Mouse (Mus musculus) forebrain, postnatal 0 days (tissue): Measurements from ENCODE around the gene Clba1. TPM values are rescaled to one million over a fixed set of nuclear protein-coding genes. Genes with fewer than 3 reads are reported as not detected.

ENCODE experiments used
- ATAC-seq: fragments of 200-750 bp; cut with Nextera tagmentation; 2 replicates; pipeline ENCODE4 v1.8.0; 2017; ENCODE audit warnings: mild to moderate bottlenecking, moderate library complexity
- DNase-seq: peaks from one replicate; pipeline ENCODE4 v3.0.0-alpha.2; 2015
- H3K27ac ChIP-seq: fragments of 300-500 bp; sonication (generic); 2 replicates; pipeline ENCODE4 v1.5.1; 2014; ENCODE audit warnings: low read depth, mild to moderate bottlenecking, antibody characterized with exemption, low read length, moderate library complexity, mixed read lengths
- H3K27me3 ChIP-seq: fragments of 300-500 bp; sonication (generic); 2 replicates; pipeline ENCODE4 v1.6.1; 2014; ENCODE audit warnings: mild to moderate bottlenecking, low read length, mixed read lengths; ENCODE audit not compliant: insufficient read depth
- H3K36me3 ChIP-seq: fragments of 300-500 bp; sonication (generic); 2 replicates; pipeline ENCODE4 v1.6.1; 2014; ENCODE audit warnings: mild to moderate bottlenecking, moderate library complexity; ENCODE audit not compliant: insufficient read depth
- H3K4me1 ChIP-seq: fragments of 300-500 bp; sonication (generic); 2 replicates; pipeline ENCODE4 v1.6.1; 2014; ENCODE audit warnings: antibody characterized with exemption; ENCODE audit not compliant: insufficient read depth
- H3K4me2 ChIP-seq: fragments of 300-500 bp; sonication (generic); 2 replicates; pipeline ENCODE4 v1.6.1; 2014; ENCODE audit warnings: low read depth, mild to moderate bottlenecking, moderate library complexity
- H3K4me3 ChIP-seq: fragments of 300-500 bp; sonication (generic); 2 replicates; pipeline ENCODE4 v1.5.1; 2014; ENCODE audit warnings: low read depth, low read length, mixed read lengths
- H3K9ac ChIP-seq: fragments of 300-500 bp; sonication (generic); 2 replicates; pipeline ENCODE4 v1.6.1; 2014; ENCODE audit warnings: mild to moderate bottlenecking
- H3K9me3 ChIP-seq: fragments of 300-500 bp; sonication (generic); 2 replicates; pipeline ENCODE4 v1.6.1; 2016; ENCODE audit warnings: low read length
- CTCF ChIP-seq: sonication (generic); IDR thresholded peaks from 2 replicates; pipeline ENCODE4 v1.5.1; 2016; ENCODE audit warnings: antibody characterized with exemption, control low read depth, low read depth
- WGBS: fragments of 180-500 bp; shearing (Covaris S2); extraction: QIAGEN DNeasy Blood & Tissue Kit; methylation state at CpG from one replicate; pipeline ENCODE4 v1.1.7; 2014; 5-methylcytosine and 5-hydroxymethylcytosine counted together
- polyA plus RNA-seq: library from polyadenylated mRNA; unstranded; fragments of >200 nt; fragmentation: Nextera tagmentation; extraction: Ambion mirVana; gene quantifications from 2 replicates; pipeline ENCODE4 v1.2.1, GENCODE M21; 2015
- total RNA-seq: library from RNA; depleted of rRNA; stranded (reverse); fragments of >200 nt; gene quantifications from 2 replicates; pipeline ENCODE4 v1.2.3, GENCODE M21; 2014; rRNA removed

Gene Clba1
- total and polyA plus RNA-seq, 2 experiments from 2014 or later: 19.5 to 26.1 TPM

GRCm38 (mm10) chr12:112859930-112860329 is 51.2 kb downstream of the Clba1 start:
- H3K4me1 ChIP-seq: no peaks in the 10 kb centered on the region
- ATAC-seq: no peak
- H3K9me3 ChIP-seq: no peaks in the 10 kb centered on the region
- DNase-seq: no peak
- H3K27ac ChIP-seq: no peak overlapping the region
- no peaks in the 10 kb centered on the region for H3K36me3 ChIP-seq
- H3K9ac ChIP-seq: no peak overlapping the region
- TF ChIP-seq CTCF: no peak
- no peak overlapping the region for H3K4me3 ChIP-seq
- WGBS: 81% methylated on average over 8 of the region's 8 CpGs
- H3K27me3 ChIP-seq: no peaks in the 10 kb centered on the region
- H3K4me2 ChIP-seq: no peak overlapping the region

DNA sequence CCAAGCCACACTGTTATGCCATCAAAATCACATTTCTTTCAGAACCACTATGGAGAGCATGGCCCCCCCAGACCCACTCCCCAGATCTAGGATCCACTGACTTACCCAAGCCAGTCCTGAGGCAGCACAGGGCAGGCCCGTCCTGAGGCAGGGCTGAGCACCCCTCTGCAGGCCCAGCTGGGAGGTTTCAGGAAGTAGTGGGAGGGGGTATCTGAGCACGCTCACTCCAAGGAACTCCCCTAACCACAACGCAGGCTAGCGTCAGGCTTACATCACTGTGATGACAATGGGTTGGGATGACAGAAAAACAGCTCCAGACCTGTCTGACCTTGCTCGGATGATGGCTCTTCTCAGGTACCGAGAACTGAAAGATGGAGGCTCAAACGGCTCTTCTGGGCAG is 52.0 kb downstream of the Clba1 start:
- Histone ChIP-seq H3K36me3 (no peaks in the 10 kb centered on the region), H3K4me3 (no peak overlapping the region), H3K9ac (no peak overlapping the region), H3K27ac (no peak overlapping the region), H3K4me1 (no peaks in the 10 kb centered on the region), H3K27me3 (no peaks in the 10 kb centered on the region), H3K4me2 (no peak overlapping the region), H3K9me3 (no peaks in the 10 kb centered on the region)
- DNase-seq (no peak), ATAC-seq (no peak)
- WGBS: 74% methylated on average over 7 of the region's 7 CpGs
- TF ChIP-seq CTCF: no peak

DNA sequence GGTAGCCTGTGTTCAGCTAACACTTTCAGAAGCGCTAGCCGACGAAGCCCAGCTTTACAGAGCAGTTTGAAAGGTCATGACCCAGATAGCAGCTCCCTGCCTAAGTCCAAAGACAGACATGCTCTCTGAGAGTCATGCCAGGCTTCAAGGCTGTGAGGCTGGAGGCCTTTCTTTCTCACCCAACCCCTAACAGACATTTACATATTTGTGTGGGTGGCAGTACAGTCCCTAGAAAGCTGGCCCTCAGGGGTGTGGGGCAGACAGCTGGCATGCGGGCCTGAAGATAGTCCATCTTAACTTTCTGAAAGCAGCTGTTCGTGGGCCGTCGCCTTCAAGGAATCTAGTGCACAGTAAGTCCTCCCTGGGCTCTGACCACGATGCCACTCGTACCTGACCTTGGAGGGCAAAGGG is 53.2 kb downstream of the Clba1 start:
- no peak overlapping the region for H3K9ac ChIP-seq
- no peaks in the 10 kb centered on the region for H3K36me3 ChIP-seq
- H3K4me1 ChIP-seq: no peaks in the 10 kb centered on the region
- H3K4me2 ChIP-seq: no peak overlapping the region
- no peak overlapping the region for H3K4me3 ChIP-seq
- no peaks in the 10 kb centered on the region for H3K27me3 ChIP-seq
- TF ChIP-seq CTCF: no peak
- DNase-seq: no peak
- ATAC-seq: no peak
- WGBS: 75% methylated on average over 9 of the region's 9 CpGs
- H3K9me3 ChIP-seq: no peaks in the 10 kb centered on the region
- no peak overlapping the region for H3K27ac ChIP-seq

DNA sequence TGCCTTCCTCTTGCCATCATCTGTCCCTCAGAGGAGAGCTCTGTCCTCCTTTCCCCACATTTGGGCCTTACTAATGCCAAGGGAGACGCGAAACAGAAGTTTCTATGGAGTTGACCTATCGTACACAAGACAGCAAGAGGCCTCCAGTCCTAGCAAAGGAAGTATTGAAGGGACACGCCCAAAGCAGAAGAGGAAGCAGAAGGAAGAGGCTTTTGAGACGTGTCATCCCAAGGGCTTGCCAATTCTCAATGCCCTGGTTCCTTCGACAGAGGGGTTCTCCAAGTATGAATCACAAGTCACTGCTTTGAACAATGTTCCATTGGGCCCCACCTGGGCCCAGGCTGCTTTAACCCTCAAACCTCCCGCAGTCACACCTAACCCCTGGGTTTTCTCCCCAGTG is 56.1 kb downstream of the Clba1 start:
- no peak for DNase-seq
- no peak overlapping the region for H3K27ac ChIP-seq
- no peak for ATAC-seq
- H3K4me1 ChIP-seq: no peaks in the 10 kb centered on the region
- no peaks in the 10 kb centered on the region for H3K27me3 ChIP-seq
- H3K4me3 ChIP-seq: no peak overlapping the region
- WGBS: 89% methylated on average over 7 of the region's 7 CpGs
- H3K36me3 ChIP-seq: no peaks in the 10 kb centered on the region
- TF ChIP-seq CTCF: no peak
- no peaks in the 10 kb centered on the region for H3K9me3 ChIP-seq
- H3K9ac ChIP-seq: no peak overlapping the region
- no peak overlapping the region for H3K4me2 ChIP-seq

Other genes starting within 250 kb of the Clba1 start
- gene Inf2, start 220.2 kb upstream of the Clba1 start, total RNA-seq: 9.8 and 10.8 TPM in 2 replicates
- gene Inf2, start 220.2 kb upstream of the Clba1 start, polyA plus RNA-seq: 1.1 and 1.2 TPM in 2 replicates
- 1.8 and 2.2 TPM in 2 replicates for gene Adssl1, start 188.9 kb upstream of the Clba1 start, total RNA-seq
- 3.4 and 4.7 TPM in 2 replicates for gene Adssl1, start 188.9 kb upstream of the Clba1 start, polyA plus RNA-seq
- gene Siva1, start 164.3 kb upstream of the Clba1 start, total RNA-seq: 28.0 and 31.4 TPM in 2 replicates
- 50.5 and 61.5 TPM in 2 replicates for gene Siva1, start 164.3 kb upstream of the Clba1 start, polyA plus RNA-seq
- gene Akt1, start 134.1 kb upstream of the Clba1 start, total RNA-seq: 213 and 215 TPM in 2 replicates
- gene Akt1, start 134.1 kb upstream of the Clba1 start, polyA plus RNA-seq: 117 TPM in 2 replicates
- gene Zbtb42, start 130.1 kb upstream of the Clba1 start, total RNA-seq: 1.0 and 3.5 TPM in 2 replicates
- 0.77 and 1.2 TPM in 2 replicates for gene Zbtb42, start 130.1 kb upstream of the Clba1 start, polyA plus RNA-seq
- gene Cep170b, start 88.5 kb upstream of the Clba1 start, total RNA-seq: 67.0 and 86.7 TPM in 2 replicates
- gene Cep170b, start 88.5 kb upstream of the Clba1 start, polyA plus RNA-seq: 22.4 and 31.6 TPM in 2 replicates
- gene Pld4, start 48.3 kb upstream of the Clba1 start, total RNA-seq: 6.2 and 7.3 TPM in 2 replicates
- gene Pld4, start 48.3 kb upstream of the Clba1 start, polyA plus RNA-seq: 8.0 and 8.1 TPM in 2 replicates
- gene Ahnak2, start 6.3 kb upstream of the Clba1 start, total RNA-seq: 2.5 and 3.0 TPM in 2 replicates
- 0.88 and 1.3 TPM in 2 replicates for gene Ahnak2, start 6.3 kb upstream of the Clba1 start, polyA plus RNA-seq
- 28.8 and 31.3 TPM in 2 replicates for gene Cdca4, start 20.5 kb downstream of the Clba1 start, total RNA-seq
- 29.7 and 33.0 TPM in 2 replicates for gene Cdca4, start 20.5 kb downstream of the Clba1 start, polyA plus RNA-seq
- gene Gpr132, start 59.3 kb downstream of the Clba1 start, total RNA-seq: 0.10 TPM in 1 of 2 replicates, not detected in the other
- gene Gpr132, start 59.3 kb downstream of the Clba1 start, polyA plus RNA-seq: not detected in 2 replicates
- 66.9 and 69.4 TPM in 2 replicates for gene Jag2, start 120.8 kb downstream of the Clba1 start, total RNA-seq
- gene Jag2, start 120.8 kb downstream of the Clba1 start, polyA plus RNA-seq: 5.5 and 7.9 TPM in 2 replicates
- gene Nudt14, start 133.2 kb downstream of the Clba1 start, total RNA-seq: 22.2 and 31.5 TPM in 2 replicates
- 55.5 and 60.4 TPM in 2 replicates for gene Nudt14, start 133.2 kb downstream of the Clba1 start, polyA plus RNA-seq
- 60.4 and 60.5 TPM in 2 replicates for gene Btbd6, start 167.5 kb downstream of the Clba1 start, total RNA-seq
- gene Btbd6, start 167.5 kb downstream of the Clba1 start, polyA plus RNA-seq: 46.7 and 54.3 TPM in 2 replicates
- 47.6 and 54.4 TPM in 2 replicates for gene Brf1, start 191.8 kb downstream of the Clba1 start, total RNA-seq
- 32.3 and 40.2 TPM in 2 replicates for gene Brf1, start 191.8 kb downstream of the Clba1 start, polyA plus RNA-seq
- gene Pacs2, start 205.6 kb downstream of the Clba1 start, total RNA-seq: 103 and 116 TPM in 2 replicates
- gene Pacs2, start 205.6 kb downstream of the Clba1 start, polyA plus RNA-seq: 14.3 and 23.2 TPM in 2 replicates